Mouse (Mus musculus) bone marrow, adult 2 months (tissue): ENCODE data around the gene Il22ra1. TPM values are rescaled to one million over a fixed set of nuclear protein-coding genes. Genes with fewer than 3 reads are reported as not detected.

Experiments used
- H3K27ac ChIP-seq: fragments of 200-500 bp; 2 replicates; pipeline ENCODE4 v1.5.1; 2012; ENCODE audit warnings: low read depth, mild to moderate bottlenecking, control low read depth, inconsistent platforms, low read length; ENCODE audit not compliant: control insufficient read depth, poor library complexity, insufficient read depth
- H3K4me1 ChIP-seq: fragments of 200-500 bp; 2 replicates; pipeline ENCODE4 v1.6.1; 2011; ENCODE audit warnings: low read length; ENCODE audit not compliant: control insufficient read depth, insufficient read depth
- H3K4me3 ChIP-seq: fragments of 200-500 bp; replicated peaks from 2 replicates; pipeline ENCODE3; 2011; ENCODE audit warnings: mild to moderate bottlenecking, low read depth, low read length, control low read depth; ENCODE audit not compliant: control insufficient read depth
- CTCF ChIP-seq: fragments of 200-500 bp; IDR thresholded peaks from 2 replicates; pipeline ENCODE4 v1.5.1; 2011; ENCODE audit warnings: low read length, control low read depth; ENCODE audit not compliant: control insufficient read depth, insufficient read depth
- POLR2A ChIP-seq: fragments of 200-500 bp; IDR thresholded peaks from 2 replicates; pipeline ENCODE4 v1.6.1; 2011; ENCODE audit warnings: low read depth, mild to moderate bottlenecking, control low read depth, low read length, borderline replicate concordance; ENCODE audit not compliant: control insufficient read depth
- WGBS: fragments of 180-500 bp; shearing (Covaris S2); methylation state at CpG from one replicate; pipeline ENCODE4 v1.1.7; 2018; 5-methylcytosine and 5-hydroxymethylcytosine counted together
- polyA plus RNA-seq: library from polyadenylated mRNA; stranded (reverse); fragments of >200 nt; gene quantifications from 2 replicates; pipeline ENCODE4 v1.2.4, GENCODE M21; 2011; ENCODE audit warnings: low replicate concordance; ENCODE audit not compliant: missing spikeins, insufficient read depth, insufficient read length

Il22ra1 gene
- polyA plus RNA-seq, 1 experiment = not detected

- no peak overlapping the region for H3K27ac ChIP-seq
- TF ChIP-seq POLR2A (no peak), CTCF (no peak)
- no peak overlapping the region for H3K4me3 ChIP-seq
- WGBS = 69% methylated on average over 11 of the region's 11 CpGs
- H3K4me1 ChIP-seq = no peaks in the 10 kb centered on the region
Measured at GRCm38 (mm10) chr4:135690241-135690640, 37.7 kb upstream of the Il22ra1 start.

DNA sequence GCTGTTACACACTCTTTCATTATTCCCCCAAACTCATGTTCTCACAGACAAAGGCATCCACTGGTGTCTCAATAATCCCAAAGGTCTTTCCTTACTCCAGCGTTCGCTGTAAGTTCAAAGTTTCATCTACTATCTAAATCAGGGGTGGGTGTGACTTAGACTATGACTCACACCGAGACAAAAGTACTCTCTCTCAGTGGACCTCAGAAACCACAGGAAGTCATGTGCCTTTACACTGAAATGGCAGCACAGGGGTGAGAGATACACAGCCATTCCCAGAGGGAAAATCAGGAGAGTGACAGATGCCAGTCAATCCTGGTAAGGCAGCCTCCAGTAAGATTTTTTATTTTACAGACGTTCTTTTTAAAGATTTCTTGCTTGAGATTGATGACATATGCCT is 35.1 kb upstream of the Il22ra1 start:
- TF ChIP-seq POLR2A = no peak
- TF ChIP-seq CTCF = no peak
- no peaks in the 10 kb centered on the region for H3K4me1 ChIP-seq
- H3K4me3 ChIP-seq = no peak overlapping the region
- no peak overlapping the region for H3K27ac ChIP-seq
- WGBS = 33% methylated on average over 4 of the region's 4 CpGs

DNA sequence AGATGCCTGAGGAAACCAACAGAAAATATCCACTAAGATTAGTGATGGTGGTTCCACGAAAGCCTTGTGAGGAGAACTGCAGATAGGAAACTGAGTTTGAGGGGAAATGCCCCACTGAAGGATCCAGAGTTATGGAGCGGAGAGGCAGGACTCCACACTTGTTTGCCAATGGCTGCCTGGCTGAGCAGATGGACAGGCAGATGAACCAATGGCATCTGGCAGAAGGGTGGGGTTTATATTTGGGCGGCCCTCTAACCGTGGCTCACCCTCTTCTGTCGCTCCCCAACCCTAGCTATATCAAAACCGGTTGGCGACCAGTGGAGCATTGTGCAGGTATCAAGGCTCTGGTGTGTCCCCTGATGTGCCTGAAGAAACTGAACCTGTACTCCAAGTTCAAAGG is 29.5 kb upstream of the Il22ra1 start:
- TF ChIP-seq POLR2A (no peak), CTCF (no peak)
- Histone ChIP-seq H3K4me3 (no peak overlapping the region), H3K27ac (no peak overlapping the region), H3K4me1 (peaks cover under 1% of the 10 kb centered on the region)
- WGBS = 74% methylated on average over 7 of the region's 7 CpGs

GRCm38 (mm10) chr4:135703497-135703896 is 24.5 kb upstream of the Il22ra1 start:
- Histone ChIP-seq H3K4me1 (peaks cover 2% of the 10 kb centered on the region), H3K4me3 (no peak overlapping the region), H3K27ac (peak overlapping the region; percentile 36)
- 50% methylated on average over 13 of the region's 13 CpGs for WGBS
- TF ChIP-seq POLR2A (no peak), CTCF (no peak)

GRCm38 (mm10) chr4:135704016-135704415 is 24.0 kb upstream of the Il22ra1 start:
- WGBS = 11% methylated on average over 6 of the region's 6 CpGs
- H3K4me3 ChIP-seq = no peak overlapping the region
- peaks cover 2% of the 10 kb centered on the region for H3K4me1 ChIP-seq
- H3K27ac ChIP-seq = no peak overlapping the region; the same call in 1 of the 2 replicates
- TF ChIP-seq CTCF (no peak), POLR2A (no peak)

DNA sequence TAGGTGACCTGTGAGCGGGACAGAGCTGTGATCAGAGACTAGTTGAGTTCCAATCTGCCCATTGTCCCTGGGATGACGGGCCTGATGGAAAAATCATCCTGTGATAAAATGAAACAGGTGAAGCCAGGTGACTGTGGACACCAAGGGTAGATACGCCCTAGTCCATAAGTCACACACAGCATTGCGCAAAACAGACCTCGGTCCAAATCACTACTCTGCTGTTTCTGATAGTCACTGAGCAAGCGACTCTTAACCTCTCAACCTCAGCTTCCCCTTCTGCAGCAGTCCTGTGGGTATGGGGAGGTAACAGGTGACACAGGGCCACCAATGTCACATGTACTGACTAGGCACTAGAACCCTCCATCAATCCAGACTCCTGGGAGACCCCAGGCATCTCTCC is 21.9 kb upstream of the Il22ra1 start:
- TF ChIP-seq POLR2A = no peak
- no peak for TF ChIP-seq CTCF
- WGBS = 59% methylated on average over 6 of the region's 6 CpGs
- no peak overlapping the region for H3K27ac ChIP-seq
- no peak overlapping the region for H3K4me3 ChIP-seq
- H3K4me1 ChIP-seq = peaks cover 2% of the 10 kb centered on the region

DNA sequence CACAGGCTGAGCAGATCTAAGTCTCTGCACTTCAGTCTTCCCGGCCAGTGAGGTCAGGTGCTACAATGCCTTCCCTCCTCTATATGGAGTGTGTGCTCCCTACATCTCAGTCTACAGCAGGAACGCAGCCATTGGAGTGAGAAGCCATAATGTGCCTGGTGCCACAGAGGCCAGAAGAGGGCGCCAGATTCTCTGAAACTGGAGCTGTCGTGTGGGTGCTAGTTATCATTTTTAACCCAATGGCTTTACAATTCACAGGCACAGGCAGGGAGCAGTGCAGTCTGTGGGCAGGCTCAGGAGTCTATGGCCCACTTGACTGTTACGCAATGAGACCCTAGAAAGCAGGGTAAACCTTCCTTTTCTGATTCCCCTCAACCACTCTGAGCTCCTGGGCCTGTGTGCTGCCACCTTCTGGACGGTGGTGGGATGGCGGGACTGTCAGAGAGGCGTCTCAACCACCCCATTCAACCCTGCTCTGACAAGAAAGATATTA is 18.9 kb upstream of the Il22ra1 start:
- no peaks in the 10 kb centered on the region; the same call in 1 of the 2 replicates for H3K4me1 ChIP-seq
- TF ChIP-seq CTCF (peak; percentile 90), POLR2A (no peak)
- peak overlapping the region; percentile 50 for H3K4me3 ChIP-seq
- WGBS = 3% methylated on average over 8 of the region's 8 CpGs
- no peak overlapping the region for H3K27ac ChIP-seq

- TF ChIP-seq POLR2A = no peak
- no peak for TF ChIP-seq CTCF
- 61% methylated on average over 11 of the region's 11 CpGs for WGBS
- H3K4me3 ChIP-seq = no peak overlapping the region
- H3K27ac ChIP-seq = peak overlapping the region; percentile 33; the same call in 1 of the 2 replicates
- no peaks in the 10 kb centered on the region; the same call in 1 of the 2 replicates for H3K4me1 ChIP-seq
Measured at GRCm38 (mm10) chr4:135709621-135710020, 18.4 kb upstream of the Il22ra1 start.

GRCm38 (mm10) chr4:135710392-135710791 is 17.6 kb upstream of the Il22ra1 start:
- Histone ChIP-seq H3K4me3 (no peak overlapping the region), H3K27ac (no peak overlapping the region), H3K4me1 (no peaks in the 10 kb centered on the region; the same call in 1 of the 2 replicates)
- 48% methylated on average over 3 of the region's 3 CpGs for WGBS
- no peak for TF ChIP-seq CTCF
- no peak for TF ChIP-seq POLR2A
